Mouse (Mus musculus): ENCODE measurements around the gene Cd40. TPM values are rescaled to one million over a fixed set of nuclear protein-coding genes. Genes with fewer than 3 reads are reported as not detected.

Gene Cd40
- polyA plus RNA-seq, 1 experiment from 2014 or later, result 8.2 TPM

DNA sequence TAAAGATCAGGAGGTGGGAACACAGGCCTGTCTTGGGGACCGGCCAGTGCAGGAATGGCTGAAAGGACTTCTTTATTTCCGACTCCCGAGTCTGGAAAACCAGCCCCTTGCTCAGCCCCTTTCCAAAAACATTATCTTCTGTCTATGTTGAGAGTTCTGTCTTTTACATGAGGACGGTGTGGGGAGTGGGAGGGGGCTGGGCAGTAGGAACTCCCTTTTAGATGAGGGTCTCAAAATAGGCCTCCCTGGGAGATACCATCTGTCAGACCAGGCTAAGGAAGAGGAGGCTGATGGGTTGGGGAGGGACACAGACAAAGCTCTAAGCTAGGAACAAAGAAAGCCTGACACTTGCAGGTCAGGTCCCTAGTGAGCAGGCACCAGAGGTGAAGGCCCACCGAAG lies 6.4 kb upstream of the Cd40 start:
- WGBS, result 62% methylated on average over 5 of the region's 5 CpGs
- no peak overlapping the region for H3K4me2 ChIP-seq (ENCODE audit: low read length)
- peaks cover 3% of the 10 kb centered on the region; the same call in 1 of the 2 replicates for H3K9me3 ChIP-seq (replicated peaks; ENCODE audit: control insufficient read depth, low read length)
- no peak overlapping the region for H3K4me3 ChIP-seq (ENCODE audit: low read depth, low read length)
- DNase-seq (ENCODE audit: low spot score) (no peak), ATAC-seq (no peak)
- 0 out of 2 replicates have a peak, but pooled peaks cover 5% of the 10 kb centered on the region for H3K4me1 ChIP-seq (ENCODE audit: control insufficient read depth, insufficient read depth, low read length)
- no peak overlapping the region for H3K9ac ChIP-seq (ENCODE audit: low read length)
- H3K27ac ChIP-seq (ENCODE audit: low read depth, low read length), result no peak overlapping the region
- H3K27me3 ChIP-seq (replicated peaks; ENCODE audit: control insufficient read depth, insufficient read depth, low read length), result no peaks in the 10 kb centered on the region
- H3K36me3 ChIP-seq (ENCODE audit: control insufficient read depth, insufficient read depth, low read length), result no peaks in the 10 kb centered on the region

DNA sequence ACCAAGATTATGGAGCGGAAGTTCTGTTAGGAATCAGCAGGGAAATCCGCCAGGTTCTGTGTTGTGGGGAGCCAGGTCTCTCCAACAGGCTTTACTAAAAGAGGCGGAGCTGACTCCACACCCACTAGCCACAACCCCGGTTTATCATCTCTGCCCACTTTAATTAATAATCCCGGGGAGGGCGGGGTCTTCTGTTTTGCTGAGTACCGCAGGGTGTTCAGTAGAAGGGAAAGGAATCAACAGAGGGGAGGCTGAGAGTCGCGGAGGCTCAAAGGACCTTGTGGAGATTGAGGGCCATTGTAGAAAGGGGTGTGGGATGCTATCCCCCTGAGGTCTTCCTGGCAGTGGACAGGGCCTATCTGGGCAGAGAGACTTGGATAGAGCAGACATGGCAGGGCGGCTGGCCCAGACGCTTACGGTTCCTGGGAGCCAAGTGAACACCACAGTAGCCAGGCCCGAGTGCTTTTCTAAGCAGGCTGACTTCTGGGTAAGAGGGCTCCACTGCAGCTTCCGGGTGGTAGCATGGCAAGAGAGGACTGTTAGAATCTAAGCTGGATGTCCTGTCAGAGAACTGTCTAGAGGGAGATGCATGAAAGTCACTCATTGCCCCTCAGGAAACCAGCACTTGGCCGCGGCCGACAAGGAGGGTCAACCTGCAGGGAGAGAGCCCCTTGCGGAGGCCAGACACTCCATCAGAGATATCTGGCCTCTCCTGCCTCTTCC lies 4.4 kb upstream of the Cd40 start:
- Histone ChIP-seq H3K4me3 (ENCODE audit: low read depth, low read length) (no peak overlapping the region), H3K27me3 (replicated peaks; ENCODE audit: control insufficient read depth, insufficient read depth, low read length) (no peaks in the 10 kb centered on the region), H3K4me1 (ENCODE audit: control insufficient read depth, insufficient read depth, low read length) (0 out of 2 replicates have a peak, but pooled peaks cover 5% of the 10 kb centered on the region), H3K27ac (ENCODE audit: low read depth, low read length) (no peak overlapping the region), H3K36me3 (ENCODE audit: control insufficient read depth, insufficient read depth, low read length) (no peaks in the 10 kb centered on the region), H3K9me3 (replicated peaks; ENCODE audit: control insufficient read depth, low read length) (peaks cover 4% of the 10 kb centered on the region; the same call in 1 of the 2 replicates), H3K4me2 (ENCODE audit: low read length) (no peak overlapping the region), H3K9ac (ENCODE audit: low read length) (0 out of 2 replicates have a peak overlapping the region, but pooled peaks have one; percentile 21)
- no peak for DNase-seq (ENCODE audit: low spot score)
- WGBS, result 63% methylated on average over 18 of the region's 18 CpGs
- ATAC-seq, result no peak

DNA sequence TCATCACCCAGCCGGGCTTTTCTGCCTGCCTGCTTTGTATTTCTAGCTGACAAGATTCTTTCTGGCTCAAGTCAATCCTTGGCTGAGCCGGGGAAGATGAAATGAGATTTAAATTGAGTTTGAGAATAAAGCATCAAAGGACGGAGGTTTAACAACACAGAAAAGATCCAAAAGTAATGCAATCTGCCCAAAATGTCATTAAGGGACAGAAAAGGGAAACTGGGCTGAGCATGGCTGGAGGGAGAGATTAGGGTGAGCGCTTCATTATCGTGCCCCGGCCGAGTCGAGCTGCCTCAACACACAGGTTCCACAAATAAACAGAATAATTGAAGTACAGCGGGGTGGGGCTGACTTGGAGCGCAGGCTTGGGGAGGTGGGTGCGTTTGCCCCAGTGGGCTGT lies 3.9 kb upstream of the Cd40 start:
- H3K9ac ChIP-seq (ENCODE audit: low read length), result 0 out of 2 replicates have a peak overlapping the region, but pooled peaks have one; percentile 21
- no peak overlapping the region for H3K4me2 ChIP-seq (ENCODE audit: low read length)

DNA sequence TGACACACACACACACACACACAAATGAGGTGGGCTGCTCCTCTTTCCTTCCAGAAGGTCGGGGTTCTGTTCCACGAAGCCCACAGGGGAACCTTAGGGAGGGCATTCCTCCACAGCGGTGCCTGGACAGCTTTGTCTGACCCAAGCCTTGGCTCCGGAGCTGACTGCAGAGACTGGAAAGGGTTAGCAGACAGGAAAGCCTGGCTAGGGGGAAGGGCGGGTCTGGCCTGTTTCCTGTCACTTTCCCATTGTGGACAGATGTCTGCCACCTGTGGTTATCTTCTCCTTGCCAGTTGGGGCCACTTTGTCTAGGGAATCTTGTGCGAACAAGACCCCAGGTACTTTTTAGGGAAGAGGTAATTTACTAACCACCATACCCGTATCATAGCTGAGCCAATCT lies 478 bp downstream of the Cd40 start:
- no peak overlapping the region for H3K4me3 ChIP-seq (ENCODE audit: low read depth, low read length)

More for the DNA sequence above, 3.9 kb upstream of the Cd40 start:
- WGBS, result 15% methylated on average over 11 of the region's 11 CpGs
- ATAC-seq (no peak), DNase-seq (ENCODE audit: low spot score) (no peak)
- Histone ChIP-seq H3K4me3 (ENCODE audit: low read depth, low read length) (no peak overlapping the region), H3K27me3 (replicated peaks; ENCODE audit: control insufficient read depth, insufficient read depth, low read length) (no peaks in the 10 kb centered on the region), H3K4me1 (ENCODE audit: control insufficient read depth, insufficient read depth, low read length) (0 out of 2 replicates have a peak, but pooled peaks cover 5% of the 10 kb centered on the region), H3K9me3 (replicated peaks; ENCODE audit: control insufficient read depth, low read length) (peaks cover 4% of the 10 kb centered on the region; the same call in 1 of the 2 replicates), H3K27ac (ENCODE audit: low read depth, low read length) (no peak overlapping the region), H3K36me3 (ENCODE audit: control insufficient read depth, insufficient read depth, low read length) (no peaks in the 10 kb centered on the region)

DNA sequence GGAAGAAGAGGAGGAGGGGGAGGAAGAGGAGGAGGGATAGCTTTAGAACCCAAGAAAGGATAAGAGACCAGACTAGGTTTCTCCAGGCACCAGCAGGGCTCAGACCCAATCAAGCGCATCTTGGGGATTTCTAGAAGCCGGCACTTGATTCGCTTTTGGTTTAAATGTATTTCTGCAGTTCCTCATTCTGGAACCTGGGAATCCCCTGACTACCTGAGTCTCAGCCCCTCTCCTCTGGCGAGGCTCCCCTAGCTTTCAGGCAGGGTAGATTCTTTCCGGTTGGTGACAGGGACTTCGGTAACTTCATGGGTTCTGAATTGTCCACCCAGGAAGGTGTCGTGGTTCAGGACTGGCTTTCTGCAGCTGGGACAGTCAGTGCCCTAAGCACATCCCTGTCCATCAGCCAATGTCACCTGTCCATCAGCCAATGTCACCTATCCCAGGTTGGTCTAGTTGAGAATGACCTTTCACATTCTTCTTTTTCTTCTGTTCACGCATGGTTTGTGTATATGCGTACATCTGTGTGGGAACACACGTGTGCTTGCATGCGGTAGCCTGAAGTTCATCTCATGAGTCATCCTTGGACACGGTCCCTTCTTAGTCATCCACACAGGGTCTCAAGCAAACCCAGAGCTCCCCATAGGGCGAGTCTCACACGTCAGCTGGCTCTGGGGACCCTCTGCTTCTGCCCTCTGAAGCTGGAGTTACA lies 1.1 kb downstream of the Cd40 start:
- no peak overlapping the region for H3K4me2 ChIP-seq (ENCODE audit: low read length)
- DNase-seq (ENCODE audit: low spot score) (no peak), ATAC-seq (no peak)
- no peak overlapping the region for H3K27ac ChIP-seq (ENCODE audit: low read depth, low read length)
- H3K9ac ChIP-seq (ENCODE audit: low read length), result no peak overlapping the region
- 81% methylated on average over 14 of the region's 14 CpGs for WGBS
- no peaks in the 10 kb centered on the region for H3K27me3 ChIP-seq (replicated peaks; ENCODE audit: control insufficient read depth, insufficient read depth, low read length)
- no peak overlapping the region for H3K4me3 ChIP-seq (ENCODE audit: low read depth, low read length)
- H3K36me3 ChIP-seq (ENCODE audit: control insufficient read depth, insufficient read depth, low read length), result no peaks in the 10 kb centered on the region
- H3K4me1 ChIP-seq (ENCODE audit: control insufficient read depth, insufficient read depth, low read length), result 0 out of 2 replicates have a peak, but pooled peaks cover 4% of the 10 kb centered on the region
- peaks cover 4% of the 10 kb centered on the region; the same call in 1 of the 2 replicates for H3K9me3 ChIP-seq (replicated peaks; ENCODE audit: control insufficient read depth, low read length)

More for the DNA sequence above, 478 bp downstream of the Cd40 start:
- Histone ChIP-seq H3K27me3 (replicated peaks; ENCODE audit: control insufficient read depth, insufficient read depth, low read length) (no peaks in the 10 kb centered on the region), H3K36me3 (ENCODE audit: control insufficient read depth, insufficient read depth, low read length) (no peaks in the 10 kb centered on the region), H3K4me1 (ENCODE audit: control insufficient read depth, insufficient read depth, low read length) (0 out of 2 replicates have a peak, but pooled peaks cover 5% of the 10 kb centered on the region), H3K4me2 (ENCODE audit: low read length) (peak overlapping the region; percentile 22; the same call in 1 of the 2 replicates), H3K27ac (ENCODE audit: low read depth, low read length) (no peak overlapping the region), H3K9ac (ENCODE audit: low read length) (no peak overlapping the region), H3K9me3 (replicated peaks; ENCODE audit: control insufficient read depth, low read length) (peaks cover 4% of the 10 kb centered on the region; the same call in 1 of the 2 replicates)
- ATAC-seq (no peak), DNase-seq (ENCODE audit: low spot score) (no peak)
- WGBS, result 10% methylated on average over 7 of the region's 7 CpGs

DNA sequence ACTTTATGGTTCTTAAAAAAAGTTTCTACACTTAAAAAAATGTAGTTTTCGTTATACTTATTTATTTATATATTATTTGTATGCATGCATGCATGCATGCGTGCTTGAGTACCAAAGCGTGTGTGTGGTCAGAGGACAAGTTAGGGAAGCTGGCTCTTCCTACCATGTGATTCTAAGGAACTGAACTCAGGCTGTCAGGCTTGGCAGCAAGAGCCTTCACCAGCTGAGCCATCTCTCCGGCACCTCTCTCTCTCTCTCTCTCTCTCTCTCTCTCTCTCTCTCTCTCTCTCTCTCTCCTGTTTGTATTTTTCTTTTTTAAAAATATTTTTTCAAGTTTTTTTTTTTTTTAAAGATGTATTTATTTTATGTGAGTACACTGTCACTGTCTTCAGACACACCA lies 4.5 kb downstream of the Cd40 start:
- no peak overlapping the region for H3K4me3 ChIP-seq (ENCODE audit: low read depth, low read length)
- H3K9ac ChIP-seq (ENCODE audit: low read length), result no peak overlapping the region
- no peaks in the 10 kb centered on the region for H3K4me1 ChIP-seq (ENCODE audit: control insufficient read depth, insufficient read depth, low read length)
- no peak overlapping the region for H3K27ac ChIP-seq (ENCODE audit: low read depth, low read length)
- no peak for DNase-seq (ENCODE audit: low spot score)
- no peak for ATAC-seq
- 90% methylated on average over 4 of the region's 4 CpGs for WGBS
- no peaks in the 10 kb centered on the region for H3K36me3 ChIP-seq (ENCODE audit: control insufficient read depth, insufficient read depth, low read length)
- H3K4me2 ChIP-seq (ENCODE audit: low read length), result no peak overlapping the region
- H3K9me3 ChIP-seq (replicated peaks; ENCODE audit: control insufficient read depth, low read length), result no peaks in the 10 kb centered on the region
- H3K27me3 ChIP-seq (replicated peaks; ENCODE audit: control insufficient read depth, insufficient read depth, low read length), result no peaks in the 10 kb centered on the region

DNA sequence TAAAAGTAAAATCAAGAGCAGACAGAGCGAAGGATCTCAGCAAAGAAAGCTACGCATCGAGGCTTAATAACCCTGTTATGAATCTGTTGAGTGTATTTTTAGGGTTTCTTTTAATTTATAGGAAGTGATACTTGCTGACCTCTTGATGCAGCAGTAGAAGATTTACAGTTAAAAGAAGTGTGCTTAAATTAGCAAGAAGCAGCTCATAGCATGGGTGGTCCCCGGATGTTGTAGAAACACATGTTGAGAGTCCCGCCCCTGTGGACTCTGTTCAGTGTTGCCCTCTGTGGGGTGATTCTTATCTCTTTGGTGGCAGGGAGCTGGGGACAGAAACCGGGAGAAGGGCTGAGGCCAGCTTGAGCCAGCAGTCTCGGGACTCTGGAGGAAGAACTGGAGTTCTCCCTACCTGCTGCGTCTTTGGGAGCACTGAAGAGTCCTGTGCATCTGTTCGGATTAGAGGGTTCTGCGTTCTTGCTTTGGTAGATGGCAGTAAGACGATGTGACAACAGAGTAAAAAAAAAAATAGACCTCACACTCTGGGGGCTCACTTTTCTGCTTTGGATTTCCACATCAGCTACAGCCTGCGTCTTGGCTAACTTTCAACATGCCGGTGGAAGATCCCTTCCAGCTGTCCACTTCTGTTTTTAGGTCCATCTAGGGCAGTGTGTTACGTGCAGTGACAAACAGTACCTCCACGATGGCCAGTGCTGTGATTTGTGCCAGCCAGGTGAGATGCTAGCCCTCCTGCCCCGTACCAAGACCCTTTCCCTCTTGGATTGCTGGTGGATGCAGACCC lies 6.4 kb downstream of the Cd40 start:
- H3K4me1 ChIP-seq (ENCODE audit: control insufficient read depth, insufficient read depth, low read length), result no peaks in the 10 kb centered on the region
- no peak overlapping the region for H3K4me3 ChIP-seq (ENCODE audit: low read depth, low read length)
- no peaks in the 10 kb centered on the region for H3K27me3 ChIP-seq (replicated peaks; ENCODE audit: control insufficient read depth, insufficient read depth, low read length)
- H3K27ac ChIP-seq (ENCODE audit: low read depth, low read length), result no peak overlapping the region
- no peaks in the 10 kb centered on the region for H3K9me3 ChIP-seq (replicated peaks; ENCODE audit: control insufficient read depth, low read length)
- DNase-seq (ENCODE audit: low spot score) (no peak), ATAC-seq (no peak)
- H3K9ac ChIP-seq (ENCODE audit: low read length), result no peak overlapping the region
- no peaks in the 10 kb centered on the region for H3K36me3 ChIP-seq (ENCODE audit: control insufficient read depth, insufficient read depth, low read length)
- WGBS, result 88% methylated on average over 16 of the region's 16 CpGs
- no peak overlapping the region for H3K4me2 ChIP-seq (ENCODE audit: low read length)

DNA sequence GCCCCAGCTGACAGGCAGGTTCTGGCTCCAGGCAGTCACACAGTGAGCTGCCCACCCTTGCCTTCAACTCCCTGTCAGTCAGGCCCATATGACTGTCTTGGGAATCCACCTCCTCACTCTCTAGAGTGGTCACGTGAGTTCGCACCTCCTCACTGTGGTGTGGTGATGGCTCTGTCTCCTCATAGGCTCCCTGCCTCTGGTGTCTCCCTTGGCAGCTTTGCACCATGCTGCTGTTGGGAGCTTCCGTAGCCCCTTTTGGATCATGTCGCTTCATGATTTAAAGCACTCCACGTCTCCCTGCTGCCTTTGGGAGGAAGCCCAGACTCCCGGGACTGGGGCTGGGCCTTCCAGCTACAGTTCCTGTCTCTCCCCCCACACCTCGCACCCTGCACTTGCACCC lies 9.1 kb downstream of the Cd40 start:
- DNase-seq (ENCODE audit: low spot score), result peak; percentile 45
- ATAC-seq, result peak; percentile 48; the same call in 1 of the 2 replicates
- Histone ChIP-seq H3K9me3 (replicated peaks; ENCODE audit: control insufficient read depth, low read length) (no peaks in the 10 kb centered on the region), H3K9ac (ENCODE audit: low read length) (no peak overlapping the region), H3K4me2 (ENCODE audit: low read length) (no peak overlapping the region), H3K36me3 (ENCODE audit: control insufficient read depth, insufficient read depth, low read length) (no peaks in the 10 kb centered on the region), H3K4me1 (ENCODE audit: control insufficient read depth, insufficient read depth, low read length) (no peaks in the 10 kb centered on the region), H3K27ac (ENCODE audit: low read depth, low read length) (0 out of 2 replicates have a peak overlapping the region, but pooled peaks have one; percentile 9), H3K27me3 (replicated peaks; ENCODE audit: control insufficient read depth, insufficient read depth, low read length) (no peaks in the 10 kb centered on the region), H3K4me3 (ENCODE audit: low read depth, low read length) (no peak overlapping the region)
- 60% methylated on average over 7 of the region's 7 CpGs for WGBS

Measured in forebrain, embryonic 14.5 days (tissue).